In the genomic region with DNA sequence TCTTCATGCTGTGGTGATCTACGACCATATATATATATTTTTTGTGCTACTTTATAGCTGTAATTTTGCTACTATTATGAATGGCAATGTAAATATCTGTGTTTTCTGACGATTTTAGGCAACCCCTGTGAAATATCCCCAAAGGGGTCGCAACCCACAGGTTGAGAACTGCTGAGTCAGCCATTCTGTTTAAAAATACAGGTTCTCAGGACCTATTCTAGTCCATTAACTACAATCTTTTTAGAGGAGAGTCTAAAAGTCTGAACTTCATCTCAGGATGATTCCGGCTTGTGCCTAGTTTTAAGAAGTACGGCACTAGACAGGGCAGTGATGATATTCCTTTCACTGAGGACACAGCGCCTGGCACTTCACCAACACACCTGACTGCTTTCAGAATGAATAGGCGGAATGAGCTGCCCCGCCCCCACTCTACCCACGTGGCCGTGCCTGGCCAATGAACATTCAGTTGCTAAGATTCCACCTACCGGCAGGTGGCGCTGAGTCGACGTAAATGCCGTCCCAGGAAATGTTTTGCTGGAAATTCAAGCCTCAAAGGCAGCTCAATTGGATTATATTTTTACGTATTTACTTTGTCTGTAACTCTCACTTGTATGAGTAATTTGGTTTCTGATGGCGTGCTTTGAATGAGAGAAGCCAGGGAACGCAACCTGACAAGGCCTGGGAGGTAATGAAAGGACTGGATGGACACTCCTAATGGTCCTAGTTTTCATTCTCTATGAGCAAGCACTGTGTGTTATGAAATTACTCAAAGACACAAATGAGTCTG, we compare ENCODE assay signal across 8 mouse cellular contexts. TPM values are rescaled to one million over a fixed set of nuclear protein-coding genes. Genes with fewer than 3 reads are reported as not detected.
DNase-seq lines count a peak whose midpoint lies in the region; ATAC-seq and TF ChIP-seq lines count a peak whose summit lies in the region.

No protein-coding gene starts in this region.

- H3K9ac ChIP-seq in lung, embryonic 15.5 days: no peak overlapping the region

- no peak for TF ChIP-seq POLR2A in olfactory bulb, adult 2 months (IDR thresholded peaks at IDR 0.05; ENCODE audit: insufficient read depth, low read depth, low read length)

- peak overlapping the region; percentile 50 for H3K4me2 ChIP-seq in lung, embryonic 15.5 days

- H3K4me3 ChIP-seq in lung, embryonic 15.5 days: peak overlapping the region; percentile 17; the same call in 1 of the 2 replicates
- H3K4me3 ChIP-seq in olfactory bulb, adult 2 months (ENCODE audit: insufficient read depth, low read depth, low read length): no peak overlapping the region

- H3K9me3 ChIP-seq in lung, embryonic 15.5 days: no peaks in the 10 kb centered on the region

- peaks cover 14% of the 10 kb centered on the region; the same call in 1 of the 2 replicates for H3K4me1 ChIP-seq in lung, embryonic 15.5 days
- peaks cover 4% of the 10 kb centered on the region; the same call in 1 of the 2 replicates for H3K4me1 ChIP-seq in olfactory bulb, adult 2 months (ENCODE audit: control insufficient read depth, insufficient read depth, low read length)

- no peaks in the 10 kb centered on the region for H3K36me3 ChIP-seq in lung, embryonic 15.5 days

- ATAC-seq in hematopoietic stem cell, adult 5-6 weeks (replicated peaks in 1 of 2; ENCODE audit: insufficient read depth in 1 of 2, low FRiP score in 2 of 2, low TSS enrichment in 1 of 2, low read depth in 1 of 2, poor library complexity in 2 of 2, severe bottlenecking in 2 of 2): peak; percentile 79 to 80
- peak; percentile 74; the same call in 1 of the 2 replicates for ATAC-seq in lung, embryonic 15.5 days (ENCODE audit: borderline replicate concordance, extremely low read depth, low FRiP score, low TSS enrichment)

- WGBS in lung, embryonic 15.5 days: 15% methylated on average over 18 of the region's 18 CpGs
- 12% methylated on average over 18 of the region's 18 CpGs for WGBS in olfactory bulb, adult 2 months

- no peaks in the 10 kb centered on the region for H3K27me3 ChIP-seq in lung, embryonic 15.5 days

- peak; percentile 91 for DNase-seq in MN1 (ENCODE audit: low spot score)
- DNase-seq in cerebellum, adult 8-10 months: peak; percentile 92
- peak; percentile 88 for DNase-seq in forelimb bud, embryonic 11.5 days (ENCODE audit: low read depth, low spot score)
- DNase-seq in layer of hippocampus, adult 9-10 months (ENCODE audit: low spot score): peak; percentile 88
- DNase-seq in thymus, adult 18-20 months: peak; percentile 78 to 81

- TF ChIP-seq CTCF in olfactory bulb, adult 2 months (IDR thresholded peaks at IDR 0.05; ENCODE audit: insufficient read depth, low read depth, low read length): peak; percentile 87

- H3K27ac ChIP-seq in lung, embryonic 15.5 days: 0 out of 2 replicates have a peak overlapping the region, but pooled peaks have one; percentile 11
- H3K27ac ChIP-seq in olfactory bulb, adult 2 months (ENCODE audit: insufficient read depth, low read depth, low read length): peak overlapping the region; percentile 49; the same call in 1 of the 2 replicates

RNA-seq across cellular contexts. Expression of gene Ak3, which starts 16.0 kb away (rescaled TPM):
- 32.7 and 45.0 TPM in 2 replicates for total RNA-seq in hematopoietic stem cell, adult 5-6 weeks (2017)
- 71.4 and 80.3 TPM in 2 replicates for polyA plus RNA-seq in lung, embryonic 15.5 days (2015; fragmentation: Nextera tagmentation; extraction: Ambion mirVana)
- not detected in 2 replicates for polyA plus RNA-seq in olfactory bulb, adult 2 months (2012; ENCODE audit: insufficient read depth, insufficient read length, low replicate concordance, missing spikeins)

RNA-seq across cellular contexts. Expression of gene Rcl1, which starts 37.4 kb away (rescaled TPM):
- total RNA-seq in hematopoietic stem cell, adult 5-6 weeks (2017): 73.6 and 73.8 TPM in 2 replicates
- 51.4 and 51.5 TPM in 2 replicates for polyA plus RNA-seq in lung, embryonic 15.5 days (2015; fragmentation: Nextera tagmentation; extraction: Ambion mirVana)
- polyA plus RNA-seq in olfactory bulb, adult 2 months (2012; ENCODE audit: insufficient read depth, insufficient read length, low replicate concordance, missing spikeins): not detected in 2 replicates
